Mouse (Mus musculus) thymus, postnatal 14 days (tissue): ENCODE data around the gene Aknad1.

Source experiments
- DNase-seq: peaks from one replicate; pipeline ENCODE4 v3.0.0; 2021

Gene Aknad1

DNA sequence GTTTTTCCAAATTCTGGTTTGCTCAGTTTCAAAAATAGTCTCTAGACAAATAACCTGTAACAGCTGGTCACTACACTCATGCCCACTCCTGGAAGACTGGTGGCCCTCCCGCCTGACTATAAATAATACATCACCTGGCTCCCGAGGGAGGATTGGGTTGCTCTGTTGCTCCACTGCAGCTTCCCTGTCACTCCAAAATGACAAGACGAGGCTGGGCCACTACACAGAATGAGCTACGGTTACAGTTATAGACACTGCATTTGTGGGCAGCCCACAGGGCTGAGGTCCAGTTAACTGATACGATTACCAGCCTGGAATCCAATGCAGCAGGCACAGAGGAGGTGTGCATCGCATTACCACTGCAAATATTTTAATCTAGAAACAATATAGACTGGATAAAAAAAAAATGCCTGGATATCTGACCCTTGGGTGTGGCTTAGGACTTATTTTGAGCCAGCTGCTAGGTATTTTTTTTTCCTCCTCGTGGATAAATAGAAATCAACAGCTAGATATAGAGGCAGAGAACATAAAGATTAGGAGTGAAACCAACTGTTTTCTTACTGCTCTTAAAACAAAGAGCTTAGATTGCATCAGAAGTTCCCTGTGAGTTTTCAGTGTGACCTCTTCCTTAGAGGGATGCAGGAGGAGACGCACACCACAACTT is at the start of gene Aknad1:
Gene Aknad1 (plus strand): TSS at position 614 of the 664 bp plus-strand sequence.
- no peak for DNase-seq

DNA sequence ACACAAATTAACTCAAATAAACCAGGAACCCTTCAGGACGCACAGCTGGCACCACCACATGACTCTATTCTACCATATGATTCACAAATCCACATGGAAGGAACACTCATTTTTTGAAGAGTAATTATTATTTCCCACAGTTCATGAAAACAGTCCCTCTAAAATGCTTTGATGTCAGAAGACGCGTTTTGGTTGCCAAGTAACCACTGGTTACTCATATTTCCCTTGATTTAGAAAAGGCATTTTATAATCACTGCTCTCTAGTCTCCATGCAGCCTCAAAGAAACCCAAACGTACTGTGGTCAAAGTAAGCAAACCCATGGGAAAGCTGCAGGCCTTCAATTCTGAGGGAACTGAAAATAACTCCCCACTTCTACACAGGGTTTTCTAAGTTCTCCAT is 49.5 kb upstream of the Aknad1 start:
- DNase-seq = no peak

DNA sequence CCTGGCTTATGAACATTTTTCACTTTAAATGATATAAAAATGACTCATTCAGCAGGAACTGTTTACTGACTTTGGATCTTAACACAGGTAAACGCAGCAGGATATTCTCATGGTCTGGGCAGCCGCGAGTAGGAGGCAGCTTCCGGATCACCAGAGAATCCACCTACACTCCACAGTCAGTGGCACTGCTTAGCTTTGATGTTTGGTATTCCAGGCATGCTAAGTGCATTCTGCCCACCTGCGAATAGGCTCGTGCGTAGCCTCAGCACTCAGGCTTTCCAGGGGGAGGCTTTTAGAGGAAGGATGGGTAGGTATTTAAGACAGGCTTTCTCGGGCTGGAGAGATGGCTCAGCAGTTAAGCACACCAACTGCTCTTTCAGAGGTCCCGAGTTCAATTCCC is 45.1 kb upstream of the Aknad1 start:
- DNase-seq = no peak

DNA sequence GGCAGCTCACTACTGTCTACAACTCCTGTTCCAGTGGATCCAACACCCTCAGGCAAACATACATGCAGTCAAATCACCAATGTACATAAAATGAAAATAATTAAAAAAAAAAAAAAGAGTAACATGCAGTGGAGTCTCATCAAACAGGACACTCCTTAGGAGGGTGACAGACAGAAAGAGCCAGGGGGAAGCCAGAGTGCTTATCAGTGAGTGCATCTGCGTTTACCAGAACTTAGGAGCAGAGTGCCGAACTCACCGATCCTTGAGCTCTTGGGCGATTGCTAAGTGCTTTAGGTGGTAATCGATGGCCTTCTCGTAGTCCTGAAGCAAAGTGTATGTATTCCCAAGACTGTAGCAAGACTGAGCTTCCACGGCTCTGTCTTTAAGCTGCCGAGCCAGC is 40.8 kb upstream of the Aknad1 start:
- DNase-seq = no peak

DNA sequence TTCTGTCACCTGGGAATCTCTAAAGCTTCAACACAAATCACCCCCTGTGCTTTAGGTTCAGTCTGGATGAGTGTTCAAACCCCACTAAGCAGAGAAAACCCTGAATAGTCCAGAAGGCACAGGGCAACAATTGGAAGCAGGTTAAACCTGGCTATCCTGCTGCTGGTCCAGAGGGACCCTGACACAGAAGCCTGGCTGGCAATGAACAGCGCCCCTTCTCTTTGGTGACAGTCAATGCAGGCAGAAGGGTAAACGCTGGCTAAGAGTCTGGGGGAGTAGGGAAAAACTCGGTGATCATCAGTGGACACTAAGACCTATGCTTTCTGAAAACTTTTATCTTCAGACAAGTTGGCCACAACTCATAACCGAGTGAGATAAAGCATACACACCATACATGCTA is 39.7 kb upstream of the Aknad1 start:
- DNase-seq = no peak

DNA sequence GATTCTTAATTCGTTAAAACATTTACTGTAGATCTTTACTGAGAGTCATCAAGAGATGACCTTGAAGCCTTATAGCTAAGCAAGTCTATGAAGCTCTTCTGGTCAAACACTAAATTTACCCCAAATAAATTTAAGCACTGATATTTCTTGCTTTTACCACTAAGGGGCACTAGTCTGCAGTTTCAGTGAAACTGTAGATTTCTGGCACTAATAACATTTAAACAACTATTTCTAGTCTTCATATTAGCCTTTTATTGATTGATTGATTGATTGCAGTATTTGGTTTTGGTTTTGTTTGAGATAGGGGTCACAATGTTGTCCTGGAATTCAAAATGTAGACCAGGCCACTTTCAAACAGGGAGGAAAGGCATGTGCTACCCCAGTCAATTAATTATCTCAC is 38.2 kb upstream of the Aknad1 start:
- DNase-seq = no peak

DNA sequence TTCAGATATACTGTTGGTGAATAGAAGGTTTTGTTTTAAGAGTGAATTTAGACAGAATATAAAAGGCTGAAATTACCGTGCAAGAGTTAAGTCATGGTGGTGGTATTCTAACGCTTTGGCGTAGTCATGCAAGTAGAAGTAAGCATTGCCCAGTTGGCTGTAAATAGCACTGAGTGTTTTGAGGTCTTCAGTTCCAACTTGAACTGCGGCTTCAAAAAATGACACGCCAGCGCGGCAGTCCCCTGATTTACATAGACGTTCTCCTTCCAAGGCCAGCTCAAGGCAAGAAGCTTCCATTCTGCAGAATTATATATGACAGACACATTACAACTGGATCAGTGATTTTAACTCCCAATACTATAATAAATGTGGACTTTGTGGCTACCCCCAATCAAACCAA is 36.7 kb upstream of the Aknad1 start:
- DNase-seq = no peak

DNA sequence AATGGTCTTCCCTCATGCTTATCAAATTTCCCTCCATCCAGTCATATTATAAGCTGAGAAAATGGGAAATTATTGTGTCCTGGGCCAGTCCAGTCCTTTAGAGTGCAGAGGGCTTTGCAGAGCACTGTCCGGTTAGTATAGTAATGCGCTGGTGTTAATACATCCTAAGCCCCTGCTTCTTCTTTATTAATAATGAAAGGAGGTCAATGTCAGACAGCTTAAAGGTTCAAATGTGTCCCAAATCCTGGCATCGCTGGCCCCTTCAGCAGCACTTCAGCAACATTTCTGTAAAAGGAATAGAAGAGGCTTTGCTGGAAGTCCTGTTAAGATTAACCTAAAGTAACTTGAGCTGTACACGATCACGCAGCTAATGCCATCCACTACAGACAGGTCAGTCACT is 28.2 kb upstream of the Aknad1 start:
- no peak for DNase-seq

DNA sequence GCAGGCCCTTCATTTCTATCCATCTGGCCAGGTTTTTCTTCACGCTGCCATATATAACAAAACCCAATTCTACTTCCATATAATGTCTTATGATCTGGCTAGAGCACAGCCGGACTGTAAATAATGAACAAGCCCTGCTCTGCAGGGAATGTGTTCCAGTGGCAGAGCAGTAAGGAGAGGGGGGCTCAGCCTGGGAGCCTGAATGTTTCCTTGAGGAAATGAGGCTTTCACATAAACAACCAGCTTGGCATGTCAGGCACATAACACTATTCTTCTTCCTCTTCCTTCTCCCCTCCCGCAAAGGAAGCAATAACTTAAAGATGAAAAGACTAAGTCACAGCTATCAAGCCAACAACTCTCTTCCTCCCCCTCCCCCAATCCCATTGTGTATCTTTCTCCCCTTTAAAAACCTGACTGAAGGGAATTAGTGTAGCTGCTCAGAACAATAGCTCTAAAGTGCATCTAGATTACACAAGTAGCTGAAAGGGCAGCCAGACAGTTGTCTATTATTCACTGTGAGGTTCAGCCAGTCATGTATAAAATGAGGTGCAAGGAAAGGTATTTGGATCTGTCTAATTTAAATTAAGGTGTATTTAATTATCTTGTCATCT is 26.3 kb upstream of the Aknad1 start:
- peak; percentile 35 for DNase-seq

DNA sequence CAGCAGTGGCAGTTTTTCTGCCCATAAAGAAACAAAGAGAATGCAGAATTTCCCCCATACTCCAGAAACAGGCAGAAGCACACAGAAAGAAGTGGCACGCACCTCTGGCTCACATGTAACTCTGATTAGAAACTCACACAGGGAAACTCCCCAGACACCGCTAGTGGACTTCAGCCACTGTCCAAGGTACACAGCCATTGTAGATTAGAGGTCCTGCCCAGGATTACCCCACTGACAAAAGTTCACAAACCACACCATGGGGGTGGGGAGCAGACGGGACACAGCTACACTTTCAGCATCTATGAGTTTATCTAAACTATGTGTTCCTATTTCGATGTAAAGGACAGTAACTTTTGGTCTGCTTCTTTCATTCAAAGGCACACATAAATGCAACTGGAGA is 24.6 kb upstream of the Aknad1 start:
- no peak for DNase-seq

DNA sequence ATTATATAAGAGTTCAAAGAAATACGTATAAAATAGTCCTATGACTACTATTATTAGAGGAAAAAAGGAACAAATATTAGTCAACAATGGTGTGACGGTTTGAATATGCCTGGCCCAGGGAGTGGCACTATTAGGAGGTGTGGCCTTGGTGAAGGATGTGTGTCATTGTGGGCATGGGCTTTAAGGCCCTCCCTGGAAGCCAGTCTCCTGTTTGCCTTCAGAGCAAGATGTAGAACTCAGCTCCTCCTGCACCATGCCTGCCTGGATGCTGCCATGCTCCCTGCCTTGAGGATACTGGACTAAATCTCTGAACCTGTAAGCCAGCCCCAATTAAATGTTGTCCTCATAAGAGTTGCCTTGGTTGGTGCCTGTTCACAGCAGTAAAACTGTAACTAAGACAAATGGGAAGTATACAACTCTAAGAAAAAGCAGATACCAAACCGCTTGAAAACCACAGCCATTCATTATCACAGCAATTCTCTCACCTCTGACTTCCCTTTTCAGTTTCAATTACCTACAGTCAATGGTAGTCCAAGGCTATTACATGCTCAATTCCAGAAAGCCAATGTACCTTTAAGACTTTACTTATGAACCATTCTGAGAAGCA is 21.5 kb upstream of the Aknad1 start:
- no peak for DNase-seq

DNA sequence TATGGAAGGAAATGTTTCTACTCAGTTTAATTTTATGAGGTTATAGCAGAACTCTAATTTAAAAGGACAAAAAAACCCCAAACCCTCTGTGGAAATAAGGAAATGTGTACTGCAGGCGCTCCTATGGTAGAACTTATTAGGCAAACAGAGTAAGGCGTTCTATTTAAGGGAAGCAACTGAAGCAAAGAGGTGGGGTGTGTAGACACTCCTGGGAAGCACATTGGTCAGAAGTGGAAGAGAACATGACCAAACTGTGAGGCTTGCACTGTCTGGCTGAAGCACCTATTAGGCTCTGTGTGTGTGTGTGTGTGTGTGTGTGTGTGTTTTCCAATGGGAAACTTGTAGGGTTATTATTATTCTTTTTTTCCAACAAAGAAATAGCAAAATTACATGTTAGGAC is 20.1 kb upstream of the Aknad1 start:
- no peak for DNase-seq

DNA sequence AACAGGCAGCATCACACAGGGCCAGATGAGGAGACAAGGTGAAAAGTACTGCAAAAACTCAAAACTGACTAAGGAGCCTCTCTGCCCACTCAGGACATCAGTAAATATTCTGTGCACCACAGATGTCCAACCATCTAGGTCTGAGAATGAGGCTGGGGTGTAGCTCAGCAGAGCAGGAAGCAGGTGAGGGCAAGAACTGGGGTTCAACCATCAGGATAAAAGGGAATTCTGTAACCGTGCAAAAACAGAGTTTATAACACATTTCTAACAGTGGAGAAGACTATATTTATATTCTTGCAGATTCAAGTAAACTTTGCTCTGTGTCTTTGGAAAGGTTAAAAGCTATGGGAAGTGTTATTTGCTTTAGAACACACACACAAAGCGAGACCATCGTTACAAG is 19.7 kb upstream of the Aknad1 start:
- DNase-seq = no peak

DNA sequence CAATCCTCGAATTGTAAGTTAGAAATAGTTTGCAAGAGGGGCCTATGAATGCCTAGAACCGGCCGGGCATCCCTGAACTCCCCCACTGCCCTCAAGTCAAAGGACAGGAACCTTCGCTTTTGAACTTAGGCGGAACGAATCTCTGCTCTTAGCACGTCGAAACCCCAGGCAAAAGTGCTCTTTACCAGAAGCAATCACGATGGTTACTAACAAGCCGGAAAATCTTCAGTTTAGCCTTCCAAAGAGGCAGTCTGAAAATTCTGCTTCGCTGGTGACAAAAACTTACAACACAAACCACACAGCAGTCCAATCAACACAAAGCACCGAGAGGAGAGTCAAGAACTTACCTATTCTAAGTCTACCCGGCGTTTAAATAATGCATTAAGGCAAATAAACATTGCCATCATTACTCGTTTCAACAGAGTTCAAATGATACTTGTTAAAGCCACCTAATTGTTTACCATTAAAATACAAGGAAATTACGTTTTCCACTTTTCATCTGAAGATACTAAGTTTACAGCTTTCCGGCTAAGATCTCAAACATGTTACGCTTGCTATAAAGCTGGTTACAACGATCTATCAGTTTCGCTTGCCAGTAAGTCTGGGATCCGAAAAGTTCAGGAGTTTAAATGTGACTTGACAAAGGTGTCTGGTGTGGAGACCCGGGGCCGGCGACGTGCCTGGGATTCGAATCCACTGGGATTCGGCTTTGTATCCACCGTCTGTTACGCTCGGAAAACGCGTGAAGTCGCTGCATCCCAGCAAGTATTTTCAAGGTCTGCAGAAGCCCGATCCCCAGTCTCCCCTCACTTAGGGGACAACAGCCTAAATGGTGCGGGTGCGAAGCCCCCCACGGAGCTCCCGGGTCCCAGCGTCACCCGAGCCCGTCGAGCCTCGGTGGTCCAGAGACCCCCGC is 18.1 kb upstream of the Aknad1 start:
- DNase-seq = peak; percentile 16

DNA sequence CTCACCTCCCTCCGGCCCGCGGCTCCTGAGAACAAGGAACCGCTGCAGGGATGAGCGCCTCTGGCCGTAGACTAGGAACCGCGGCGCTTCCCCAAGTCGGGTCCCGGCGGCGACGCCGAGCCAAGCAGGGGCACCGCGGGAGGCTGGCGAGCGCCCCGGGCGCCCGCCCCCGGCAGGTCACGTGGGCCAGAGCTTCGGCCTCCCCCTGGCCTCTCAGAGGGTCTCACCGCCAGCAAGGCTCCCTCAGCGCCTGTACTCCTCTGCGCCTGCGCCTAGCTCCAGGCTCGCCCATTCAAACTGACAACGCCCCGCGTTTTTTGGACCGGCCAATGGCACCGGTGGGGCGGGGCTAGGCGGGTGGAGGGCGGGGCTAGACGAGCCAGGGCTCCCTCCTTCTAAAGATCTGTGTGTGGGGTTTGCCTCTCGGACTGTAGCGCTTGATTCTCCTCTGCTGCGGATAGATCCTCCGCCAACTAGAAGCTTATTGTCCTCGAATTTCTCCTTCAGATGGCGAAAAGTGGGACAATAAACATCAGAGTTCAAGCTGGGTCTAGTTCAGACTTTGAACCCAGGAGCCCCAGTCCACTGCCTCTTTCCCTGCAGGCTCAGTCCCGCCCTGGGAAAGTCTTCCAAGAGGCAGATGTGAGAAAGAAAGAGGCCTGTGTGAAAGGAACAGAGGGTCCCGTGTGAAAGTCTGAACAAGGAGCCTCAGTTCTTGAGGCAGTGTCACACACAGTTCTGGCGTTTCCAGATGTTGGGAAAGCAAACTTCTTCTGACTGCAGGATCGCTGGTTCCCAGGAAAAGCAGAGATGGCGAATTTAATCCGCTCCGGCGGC is 17.2 kb upstream of the Aknad1 start, which contains the start of gene Gpsm2:
Gene Gpsm2 (minus strand): TSS at position 274 of the 837 bp plus-strand sequence.
- peak; percentile 99 for DNase-seq

DNA sequence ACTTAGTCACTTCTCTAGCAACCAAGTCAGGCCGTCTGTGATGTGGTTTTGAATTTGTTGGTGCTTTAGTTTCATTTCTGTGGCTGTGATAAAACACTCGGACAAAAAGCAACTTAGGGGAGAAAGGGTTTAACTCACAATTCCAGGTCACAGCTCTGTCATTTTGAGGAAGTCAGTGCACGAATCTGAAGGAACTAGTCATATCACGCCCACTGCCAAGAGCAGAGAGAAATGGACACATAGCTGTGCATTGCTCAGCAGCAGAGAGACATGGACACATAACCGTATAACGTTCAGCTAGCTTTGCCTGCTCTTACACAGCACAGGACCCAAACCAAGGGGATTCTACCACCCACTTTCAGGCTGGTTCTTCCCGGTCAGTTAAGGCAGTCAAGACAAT is 13.0 kb upstream of the Aknad1 start:
- no peak for DNase-seq

DNA sequence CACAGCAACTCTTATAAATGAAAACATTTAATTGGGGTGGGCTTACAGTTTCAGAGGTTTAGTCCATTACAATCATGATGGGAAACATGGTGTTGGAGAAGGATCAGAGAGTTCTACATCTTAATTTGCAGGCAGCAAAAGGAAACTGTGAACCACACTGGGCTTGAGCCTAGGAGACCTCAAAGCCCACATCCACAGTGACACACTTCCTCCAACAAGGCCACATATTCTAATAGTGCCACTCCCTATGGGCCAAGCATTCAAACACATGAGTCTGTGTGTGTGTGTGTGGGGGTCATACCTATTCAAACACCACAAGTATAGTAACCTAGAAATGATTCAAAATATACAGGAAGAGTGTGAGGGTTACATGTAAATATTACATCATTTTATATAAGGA is 12.1 kb upstream of the Aknad1 start:
- DNase-seq = no peak

DNA sequence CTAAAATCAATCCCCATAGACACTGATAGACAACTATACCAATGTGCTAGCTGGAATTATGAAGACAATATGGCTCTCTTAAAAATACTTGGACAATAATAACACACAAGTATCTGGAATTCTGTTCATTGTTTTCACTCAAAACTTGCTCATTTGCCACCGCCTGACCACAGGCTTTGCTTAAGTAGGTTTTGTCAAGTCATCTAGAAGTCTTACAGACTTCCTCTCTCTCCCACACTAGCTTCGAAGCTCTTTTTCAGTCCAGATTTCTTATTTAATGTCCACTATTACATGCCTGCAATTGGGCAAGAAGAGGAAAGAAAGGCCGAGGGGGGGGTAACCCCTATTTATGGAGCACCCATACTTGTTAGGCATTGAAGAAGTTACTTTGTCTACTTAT is 11.7 kb upstream of the Aknad1 start:
- no peak for DNase-seq

DNA sequence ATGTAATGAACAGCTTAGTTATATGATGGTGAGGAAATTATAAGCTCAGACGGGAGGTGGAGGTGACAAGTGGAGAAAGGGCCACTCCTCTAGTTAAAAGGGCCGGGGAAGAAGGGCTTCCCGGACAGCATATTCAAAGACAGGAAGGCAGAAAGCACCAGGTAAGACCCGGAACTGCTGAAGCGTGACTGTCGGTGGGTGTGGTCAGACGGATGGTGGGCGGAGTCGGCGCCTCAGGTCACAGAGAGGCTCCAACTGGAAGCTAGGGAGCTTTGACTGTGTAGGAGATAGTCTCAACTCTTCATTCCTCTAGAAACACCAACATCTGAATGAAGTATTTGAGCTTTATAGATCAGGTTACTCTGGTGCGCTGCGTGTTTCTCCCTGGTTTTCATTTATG is 9.1 kb upstream of the Aknad1 start:
- DNase-seq = peak; percentile 64

DNA sequence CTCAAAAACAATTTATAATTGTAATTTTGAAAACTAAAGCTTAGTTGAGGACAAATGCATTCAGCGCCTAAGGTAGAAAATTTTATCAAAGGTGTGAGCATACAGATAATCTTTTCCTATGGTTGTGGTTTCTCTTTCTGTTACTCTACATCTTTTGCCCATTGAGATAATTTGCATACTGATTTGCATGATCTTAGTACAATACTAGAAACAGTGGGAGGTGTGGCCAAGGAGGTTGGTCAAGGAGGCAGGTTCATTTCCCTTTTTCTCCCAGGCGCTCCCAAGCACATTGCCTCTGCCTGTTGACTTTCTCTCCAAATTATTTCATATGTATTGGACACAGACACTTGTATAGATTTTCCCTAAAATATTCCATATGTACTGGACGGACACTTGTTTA is 1.7 kb upstream of the Aknad1 start:
- DNase-seq = no peak

DNA sequence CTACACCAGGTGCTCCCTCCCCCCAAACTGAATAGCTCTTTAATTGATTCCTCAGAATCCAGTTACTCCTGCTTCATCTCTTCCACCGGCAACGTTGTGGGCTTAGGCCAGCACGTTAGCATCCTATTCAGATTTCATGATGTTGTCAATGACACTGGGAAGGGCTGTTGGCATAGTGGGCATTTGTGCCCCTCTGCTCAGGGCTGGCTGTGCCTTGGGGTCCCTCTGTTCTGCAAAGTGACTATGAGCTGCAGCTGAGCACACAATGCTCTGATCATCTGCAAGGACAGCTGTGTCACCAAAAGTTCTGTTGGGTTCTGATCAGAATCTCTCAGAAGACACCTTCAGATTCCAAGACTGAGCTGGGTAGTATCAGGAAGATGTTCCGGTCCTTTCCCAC is 4.6 kb downstream of the Aknad1 start:
- DNase-seq = no peak

DNA sequence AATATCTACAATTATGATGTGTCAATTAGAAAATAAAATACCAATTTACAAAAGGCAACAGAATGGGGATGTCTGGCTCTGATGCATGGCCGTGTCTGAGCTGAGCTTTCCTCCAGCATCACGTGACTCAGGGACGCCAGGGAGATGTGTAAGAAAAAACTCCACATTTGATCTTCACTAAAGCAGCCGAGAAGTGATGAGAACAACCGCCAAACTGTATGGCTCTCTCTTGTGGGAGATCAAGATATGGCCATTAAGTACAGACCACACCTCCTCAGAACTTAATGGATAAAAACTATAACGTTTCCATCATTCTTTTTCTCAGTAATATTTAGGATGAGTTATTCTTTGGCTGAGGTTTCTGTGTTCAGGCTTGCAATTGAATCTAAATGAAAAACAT is 11.6 kb downstream of the Aknad1 start:
- no peak for DNase-seq

DNA sequence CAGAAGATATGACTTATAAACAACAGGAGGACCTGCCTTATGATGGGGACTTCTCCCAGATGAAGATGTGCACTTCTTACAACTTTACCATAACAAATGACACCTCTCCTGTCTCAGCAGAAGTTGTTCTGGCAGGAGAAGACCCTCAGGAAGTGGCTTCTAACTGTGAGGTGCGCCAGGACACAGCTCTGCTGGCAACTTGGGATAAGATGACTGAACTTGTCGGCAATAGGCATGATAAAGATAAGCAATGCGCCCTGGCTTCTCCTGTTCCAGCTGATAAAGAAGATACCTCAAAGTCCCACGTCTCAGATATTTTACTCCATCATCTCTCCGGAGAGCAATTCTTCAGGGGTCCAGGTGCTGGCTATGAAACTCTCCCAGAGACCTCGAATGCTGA is 12.2 kb downstream of the Aknad1 start:
- DNase-seq = no peak
